Mouse (Mus musculus) neural tube, embryonic 11.5 days (tissue): Measurements from ENCODE around the gene Trpm3. TPM values are rescaled to one million over a fixed set of nuclear protein-coding genes. Genes with fewer than 3 reads are reported as not detected.

Source experiments
- ATAC-seq: fragments of 200-750 bp; cut with Nextera tagmentation; 2 replicates; pipeline ENCODE4 v1.8.0; 2017; ENCODE audit warnings: moderate number of reproducible peaks, mild to moderate bottlenecking, moderate TSS enrichment, moderate library complexity; ENCODE audit not compliant: insufficient read depth, low FRiP score, low TSS enrichment
- DNase-seq: peaks from one replicate; pipeline ENCODE4 v3.0.0-alpha.2; 2015; ENCODE audit warnings: low spot score
- H3K27ac ChIP-seq: fragments of 300-500 bp; sonication (generic); 2 replicates; pipeline ENCODE4 v1.5.1; 2014; ENCODE audit warnings: low read depth, mild to moderate bottlenecking, low read length
- H3K27me3 ChIP-seq: fragments of 300-500 bp; sonication (generic); 2 replicates; pipeline ENCODE4 v1.6.1; 2014; ENCODE audit warnings: mild to moderate bottlenecking, low read length, mixed read lengths; ENCODE audit not compliant: control insufficient read depth, insufficient read depth
- H3K36me3 ChIP-seq: fragments of 300-500 bp; sonication (generic); 2 replicates; pipeline ENCODE4 v1.6.1; 2014; ENCODE audit warnings: mild to moderate bottlenecking, low read length, moderate library complexity, mixed read lengths; ENCODE audit not compliant: control insufficient read depth, insufficient read depth
- H3K4me1 ChIP-seq: fragments of 300-500 bp; sonication (generic); 2 replicates; pipeline ENCODE4 v1.6.1; 2014; ENCODE audit warnings: low read length, mixed read lengths; ENCODE audit not compliant: control insufficient read depth, insufficient read depth
- H3K4me2 ChIP-seq: fragments of 300-500 bp; sonication (generic); 2 replicates; pipeline ENCODE4 v1.6.1; 2014; ENCODE audit warnings: low read depth, mild to moderate bottlenecking, moderate library complexity
- H3K4me3 ChIP-seq: fragments of 300-500 bp; sonication (generic); 2 replicates; pipeline ENCODE4 v1.5.1; 2014; ENCODE audit warnings: low read depth, low read length
- H3K9ac ChIP-seq: fragments of 300-500 bp; sonication (generic); 2 replicates; pipeline ENCODE4 v1.6.1; 2014; ENCODE audit warnings: mild to moderate bottlenecking, low read length
- H3K9me3 ChIP-seq: fragments of 300-500 bp; sonication (generic); 2 replicates; pipeline ENCODE4 v1.6.1; 2016; ENCODE audit warnings: low read length; ENCODE audit not compliant: control insufficient read depth
- WGBS: fragments of 180-500 bp; shearing (Covaris S2); extraction: QIAGEN DNeasy Blood & Tissue Kit; methylation state at CpG from one replicate; pipeline ENCODE4 v1.1.7; 2014; 5-methylcytosine and 5-hydroxymethylcytosine counted together
- polyA plus RNA-seq: library from polyadenylated mRNA; unstranded; fragments of >200 nt; fragmentation: Nextera tagmentation; extraction: Ambion mirVana; gene quantifications from 2 replicates; pipeline ENCODE4 v1.2.1, GENCODE M21; 2014

Trpm3 gene
- polyA plus RNA-seq, result 0.80 and 0.84 TPM in 2 replicates

GRCm38 (mm10) chr19:22138590-22139421 lies at the start of gene Trpm3:
Trpm3 (plus strand) TSS chr19:22139046.
- WGBS, result under 1% methylated on average over 39 of the region's 39 CpGs
- peak; percentile 79 for DNase-seq
- no peak within 1 kb of the TSS for H3K9ac ChIP-seq

DNA sequence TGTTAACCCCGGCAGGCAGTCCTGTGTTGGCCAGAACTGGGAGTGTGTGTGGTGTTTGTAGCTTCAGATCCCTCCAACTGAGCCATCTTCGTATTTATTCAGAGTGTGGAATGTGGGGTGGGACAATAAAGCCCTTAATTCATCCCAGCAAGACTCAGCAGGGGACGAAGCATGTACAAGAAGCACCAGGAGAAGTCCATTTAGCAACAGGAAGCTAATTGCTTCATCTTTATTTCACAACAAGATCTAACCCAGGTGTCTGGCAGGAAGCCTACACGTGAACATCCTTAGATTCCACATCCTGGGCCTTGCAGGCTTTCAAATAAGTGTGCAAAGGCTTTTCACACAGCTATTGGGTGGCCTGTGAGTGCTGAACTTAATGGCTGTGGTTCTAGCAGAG lies 38.3 kb upstream of the Trpm3 start:
- no peaks in the 10 kb centered on the region for H3K27me3 ChIP-seq
- H3K9me3 ChIP-seq, result no peaks in the 10 kb centered on the region
- no peak overlapping the region for H3K9ac ChIP-seq

More at GRCm38 (mm10) chr19:22138590-22139421, at the start of gene Trpm3:
- no peaks in the 10 kb centered on the region for H3K36me3 ChIP-seq
- H3K9me3 ChIP-seq, result no peaks in the 10 kb centered on the region
- H3K4me3 ChIP-seq, result peak within 1 kb of the TSS; percentile 30
- H3K4me2 ChIP-seq, result peak within 1 kb of the TSS; percentile 70
- ATAC-seq, result peak; percentile 89
- H3K27me3 ChIP-seq, result no peaks in the 10 kb centered on the region
- 0 out of 2 replicates have a peak, but pooled peaks cover 3% of the 10 kb centered on the region for H3K4me1 ChIP-seq
- no peak within 1 kb of the TSS for H3K27ac ChIP-seq

DNA sequence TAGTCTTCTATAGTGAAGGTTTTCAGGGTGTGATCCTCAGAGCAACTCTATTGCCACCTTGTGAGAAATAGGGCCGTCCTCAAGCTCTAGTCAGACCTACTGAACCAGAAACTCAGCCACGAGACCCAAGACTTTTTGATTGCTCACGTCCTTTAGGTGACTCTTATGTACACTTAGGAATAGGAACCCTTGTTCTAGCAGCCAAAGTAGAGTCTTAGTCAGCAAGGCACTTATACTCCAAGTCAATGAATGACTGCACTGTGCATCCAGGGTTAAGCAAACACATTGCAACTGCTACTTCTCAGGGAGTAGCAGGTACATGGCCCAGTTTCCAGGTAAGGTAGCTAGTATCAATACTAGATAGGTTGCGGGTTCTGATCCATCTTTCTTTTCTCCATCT lies 35.0 kb upstream of the Trpm3 start:
- WGBS, result 88% methylated on average over 4 of the region's 4 CpGs
- no peak for ATAC-seq
- H3K27ac ChIP-seq, result no peak overlapping the region
- no peak overlapping the region for H3K4me3 ChIP-seq
- no peaks in the 10 kb centered on the region for H3K9me3 ChIP-seq
- no peaks in the 10 kb centered on the region for H3K36me3 ChIP-seq
- no peak overlapping the region for H3K4me2 ChIP-seq
- no peaks in the 10 kb centered on the region for H3K27me3 ChIP-seq
- H3K9ac ChIP-seq, result no peak overlapping the region
- no peak for DNase-seq
- no peaks in the 10 kb centered on the region for H3K4me1 ChIP-seq

More for the DNA sequence above, 38.3 kb upstream of the Trpm3 start:
- no peak overlapping the region for H3K27ac ChIP-seq
- no peak overlapping the region for H3K4me3 ChIP-seq
- ATAC-seq, result no peak
- no peaks in the 10 kb centered on the region for H3K36me3 ChIP-seq
- no peak for DNase-seq
- 30% methylated on average over 4 of the region's 4 CpGs for WGBS
- H3K4me2 ChIP-seq, result no peak overlapping the region
- no peaks in the 10 kb centered on the region for H3K4me1 ChIP-seq

DNA sequence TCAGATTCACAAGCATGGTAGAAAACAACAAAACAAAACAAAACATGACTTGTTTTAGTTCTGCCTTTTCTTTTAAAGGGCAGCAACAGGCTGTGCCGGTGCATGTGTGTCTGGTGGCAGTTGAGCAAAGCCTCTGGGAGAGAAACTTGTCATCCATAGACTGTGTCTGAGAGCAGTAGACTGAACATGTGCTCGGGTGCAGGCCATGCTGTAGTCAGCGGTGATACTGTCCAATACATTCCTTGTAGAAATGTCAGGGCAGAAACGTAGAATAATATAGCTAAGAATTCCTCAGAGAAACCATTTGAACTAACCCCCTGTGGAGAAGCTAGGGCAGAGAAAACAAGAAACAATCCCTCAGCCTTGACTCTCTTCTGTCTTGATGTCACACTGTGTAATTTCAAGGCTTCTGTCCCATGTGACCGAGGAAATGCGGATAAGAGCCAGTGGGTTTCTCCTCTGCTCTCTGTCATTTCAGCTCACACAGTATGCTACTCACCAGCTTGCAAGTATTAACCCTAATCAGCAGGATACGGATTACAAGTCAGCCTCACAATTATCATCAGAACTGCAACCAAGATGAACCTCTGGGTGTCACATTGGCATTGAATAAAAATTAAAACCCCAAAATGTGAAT lies 33.9 kb upstream of the Trpm3 start:
- Histone ChIP-seq H3K4me1 (no peaks in the 10 kb centered on the region), H3K36me3 (no peaks in the 10 kb centered on the region), H3K27ac (no peak overlapping the region), H3K9ac (no peak overlapping the region), H3K27me3 (no peaks in the 10 kb centered on the region), H3K4me2 (no peak overlapping the region), H3K9me3 (no peaks in the 10 kb centered on the region), H3K4me3 (no peak overlapping the region)
- WGBS, result 64% methylated on average over 7 of the region's 7 CpGs
- ATAC-seq, result no peak
- DNase-seq, result no peak

- WGBS, result 64% methylated on average over 2 of the region's 2 CpGs
- no peak for ATAC-seq
- Histone ChIP-seq H3K27me3 (no peaks in the 10 kb centered on the region), H3K9ac (no peak overlapping the region), H3K4me2 (no peak overlapping the region), H3K4me1 (no peaks in the 10 kb centered on the region), H3K36me3 (no peaks in the 10 kb centered on the region), H3K9me3 (no peaks in the 10 kb centered on the region), H3K4me3 (no peak overlapping the region), H3K27ac (no peak overlapping the region)
- DNase-seq, result no peak
Measured at GRCm38 (mm10) chr19:22105648-22106047, 33.2 kb upstream of the Trpm3 start.

GRCm38 (mm10) chr19:22108893-22109463 lies 29.9 kb upstream of the Trpm3 start:
- H3K9me3 ChIP-seq, result no peaks in the 10 kb centered on the region
- no peaks in the 10 kb centered on the region for H3K36me3 ChIP-seq
- H3K4me2 ChIP-seq, result no peak overlapping the region
- no peak overlapping the region for H3K4me3 ChIP-seq
- DNase-seq (no peak), ATAC-seq (no peak)
- H3K9ac ChIP-seq, result no peak overlapping the region
- H3K27me3 ChIP-seq, result no peaks in the 10 kb centered on the region
- no peak overlapping the region for H3K27ac ChIP-seq
- H3K4me1 ChIP-seq, result no peaks in the 10 kb centered on the region
- WGBS, result 89% methylated on average over 8 of the region's 8 CpGs

DNA sequence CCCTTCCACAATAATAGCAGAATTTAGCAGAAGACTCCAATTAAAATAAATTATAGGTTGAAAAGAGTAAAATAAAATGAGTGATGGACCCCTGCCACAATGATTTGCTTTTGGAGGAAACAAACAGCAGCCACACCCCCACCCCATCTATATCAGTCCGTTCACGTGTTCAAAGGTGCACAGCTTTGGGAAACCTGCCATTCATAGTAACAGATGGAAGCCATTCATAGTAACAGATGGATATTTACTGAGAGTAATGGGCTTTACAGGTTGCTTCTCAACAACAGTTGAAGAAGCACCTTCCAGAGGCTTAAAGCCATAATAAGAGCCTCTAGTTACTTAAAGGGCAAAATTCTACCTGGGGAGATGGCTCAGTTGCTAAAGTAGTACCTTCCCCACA lies 17.9 kb upstream of the Trpm3 start:
- Histone ChIP-seq H3K4me1 (no peaks in the 10 kb centered on the region), H3K4me3 (no peak overlapping the region), H3K9me3 (no peaks in the 10 kb centered on the region), H3K27me3 (no peaks in the 10 kb centered on the region), H3K4me2 (no peak overlapping the region), H3K36me3 (no peaks in the 10 kb centered on the region), H3K9ac (no peak overlapping the region), H3K27ac (no peak overlapping the region)
- ATAC-seq (no peak), DNase-seq (no peak)
- WGBS, result 93% methylated on average over 2 of the region's 2 CpGs

DNA sequence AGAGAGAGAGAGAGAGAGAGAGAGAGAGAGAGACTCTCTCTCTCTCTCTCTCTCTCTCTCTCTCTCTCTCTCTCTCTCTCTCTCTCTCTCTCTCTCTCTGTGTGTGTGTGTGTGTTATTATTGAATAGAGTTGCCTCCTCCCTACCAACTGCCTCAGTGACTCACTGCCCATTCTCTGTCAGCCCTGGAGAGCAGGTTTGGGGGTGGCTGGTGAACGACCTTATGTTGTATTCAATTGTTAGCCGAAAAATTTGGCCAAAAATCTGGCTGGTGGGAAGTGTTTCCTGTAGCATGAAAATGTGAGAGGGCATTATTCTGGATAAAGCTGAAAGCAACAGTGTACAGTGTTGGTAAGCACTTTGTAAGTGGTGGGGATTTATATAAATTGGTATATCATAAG lies 17.2 kb upstream of the Trpm3 start:
- H3K4me2 ChIP-seq, result no peak overlapping the region
- ATAC-seq (no peak), DNase-seq (no peak)
- no peaks in the 10 kb centered on the region for H3K4me1 ChIP-seq
- H3K36me3 ChIP-seq, result no peaks in the 10 kb centered on the region
- H3K4me3 ChIP-seq, result no peak overlapping the region
- 85% methylated on average over 2 of the region's 2 CpGs for WGBS
- H3K9me3 ChIP-seq, result no peaks in the 10 kb centered on the region
- H3K27me3 ChIP-seq, result no peaks in the 10 kb centered on the region
- H3K9ac ChIP-seq, result no peak overlapping the region
- H3K27ac ChIP-seq, result no peak overlapping the region
